Mouse (Mus musculus): ENCODE results near the gene Fam185a.

Fam185a gene

GRCm38 (mm10) chr5:21424614-21425602 is at the start of gene Fam185a, which contains the start of gene Ccdc146:
Gene Fam185a, plus strand, starts transcription at chr5:21424958.
Gene Ccdc146, minus strand, starts transcription at chr5:21424677.
- in situ Hi-C loops (cut with MboI; ENCODE audit: low pct_unique_long_range_greater_than_20kb in 1 of 2, low sequenced_read_pairs in 2 of 2, unreplicated experiment in 1 of 2): no loop called here

DNA sequence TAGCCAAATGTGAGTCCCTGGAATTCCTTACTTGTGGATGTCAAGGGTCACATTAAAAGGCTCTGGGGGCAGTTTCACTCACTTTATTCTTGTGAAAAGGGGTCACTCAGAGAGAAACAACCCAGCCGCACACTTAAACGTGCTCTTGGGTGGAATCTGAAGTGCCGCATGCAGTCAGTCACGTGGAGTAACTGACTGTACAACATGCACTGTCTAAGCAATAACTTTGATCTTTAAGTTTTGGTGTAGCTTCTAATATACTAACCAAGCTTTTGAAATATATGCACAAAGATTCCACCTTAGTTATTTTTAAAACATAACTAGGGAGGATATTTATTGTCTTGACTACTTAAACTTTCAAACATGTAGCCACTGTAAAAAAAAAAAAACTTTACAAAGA is 47.8 kb upstream of the Fam185a start:
- in situ Hi-C loops (cut with MboI; ENCODE audit: low pct_unique_long_range_greater_than_20kb in 1 of 2, low sequenced_read_pairs in 2 of 2, unreplicated experiment in 1 of 2): no loop called here

DNA sequence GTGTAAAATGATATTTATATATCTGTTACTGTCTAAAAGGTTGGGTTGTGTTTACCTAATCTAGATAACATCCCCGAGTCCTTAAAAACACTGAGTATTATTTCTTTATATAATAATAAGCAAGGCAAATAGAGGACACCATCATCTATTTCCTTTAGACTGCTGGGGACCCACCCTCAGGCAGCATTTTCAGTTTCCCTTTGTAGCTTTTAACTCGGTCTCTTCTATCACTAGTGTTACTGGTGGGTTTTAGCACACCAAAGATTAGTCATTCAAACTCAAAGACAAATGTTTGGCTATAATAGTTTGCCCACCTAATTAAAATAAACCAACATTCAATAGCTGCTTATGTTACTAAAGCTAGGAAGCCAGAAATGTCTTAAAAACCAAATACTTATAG is 46.4 kb upstream of the Fam185a start:
- in situ Hi-C loops (cut with MboI; ENCODE audit: low pct_unique_long_range_greater_than_20kb in 1 of 2, low sequenced_read_pairs in 2 of 2, unreplicated experiment in 1 of 2): no loop called here

GRCm38 (mm10) chr5:21381986-21382385 is 42.8 kb upstream of the Fam185a start:
- in situ Hi-C loops (cut with MboI; ENCODE audit: low pct_unique_long_range_greater_than_20kb in 1 of 2, low sequenced_read_pairs in 2 of 2, unreplicated experiment in 1 of 2): no loop called here

- in situ Hi-C loops (cut with MboI; ENCODE audit: low pct_unique_long_range_greater_than_20kb in 1 of 2, low sequenced_read_pairs in 2 of 2, unreplicated experiment in 1 of 2): no loop called here
Measured at GRCm38 (mm10) chr5:21382678-21383077, 42.1 kb upstream of the Fam185a start.

DNA sequence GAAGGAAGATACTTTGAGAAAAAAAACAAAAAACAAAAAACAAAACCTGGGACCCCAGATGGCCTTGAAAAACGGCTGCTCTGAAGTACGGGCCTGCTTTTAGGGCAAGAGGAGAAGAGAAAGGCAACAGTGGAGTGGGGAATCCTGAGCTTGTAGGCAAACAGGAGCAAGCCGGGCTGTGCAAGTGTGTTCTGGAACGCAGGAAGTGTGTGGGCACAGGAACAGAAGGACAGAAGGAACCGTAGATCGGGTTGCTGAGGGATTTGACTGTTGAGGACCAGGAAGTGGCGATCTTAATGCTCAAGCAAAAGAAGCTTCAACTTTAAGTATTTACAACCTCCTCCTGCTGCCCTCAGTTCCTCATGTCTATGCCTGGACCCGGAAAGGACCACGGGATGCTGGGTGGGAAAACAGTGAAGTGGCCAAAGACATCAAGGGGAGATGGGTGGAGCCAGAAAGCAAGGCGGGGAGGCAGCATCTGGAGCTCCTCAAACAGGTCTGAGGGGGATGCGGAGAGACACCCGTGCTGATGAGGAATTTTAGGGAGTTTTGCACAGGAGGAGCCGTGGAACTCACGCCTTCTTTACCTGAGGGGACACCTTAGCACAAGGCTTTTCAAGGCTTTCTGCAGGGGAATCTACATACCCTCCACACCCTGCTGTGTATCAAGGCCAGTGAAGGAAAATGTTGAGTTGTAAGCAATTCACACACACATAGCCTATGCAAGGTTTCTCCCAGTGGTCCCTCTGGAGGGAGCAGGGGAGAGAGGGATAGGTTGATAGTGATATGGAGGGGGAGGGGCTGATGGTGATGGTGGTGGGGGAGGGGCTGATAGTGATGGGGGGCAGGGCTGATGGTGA is 41.1 kb upstream of the Fam185a start:
- in situ Hi-C loops (cut with MboI; ENCODE audit: low pct_unique_long_range_greater_than_20kb in 1 of 2, low sequenced_read_pairs in 2 of 2, unreplicated experiment in 1 of 2): no loop called here

DNA sequence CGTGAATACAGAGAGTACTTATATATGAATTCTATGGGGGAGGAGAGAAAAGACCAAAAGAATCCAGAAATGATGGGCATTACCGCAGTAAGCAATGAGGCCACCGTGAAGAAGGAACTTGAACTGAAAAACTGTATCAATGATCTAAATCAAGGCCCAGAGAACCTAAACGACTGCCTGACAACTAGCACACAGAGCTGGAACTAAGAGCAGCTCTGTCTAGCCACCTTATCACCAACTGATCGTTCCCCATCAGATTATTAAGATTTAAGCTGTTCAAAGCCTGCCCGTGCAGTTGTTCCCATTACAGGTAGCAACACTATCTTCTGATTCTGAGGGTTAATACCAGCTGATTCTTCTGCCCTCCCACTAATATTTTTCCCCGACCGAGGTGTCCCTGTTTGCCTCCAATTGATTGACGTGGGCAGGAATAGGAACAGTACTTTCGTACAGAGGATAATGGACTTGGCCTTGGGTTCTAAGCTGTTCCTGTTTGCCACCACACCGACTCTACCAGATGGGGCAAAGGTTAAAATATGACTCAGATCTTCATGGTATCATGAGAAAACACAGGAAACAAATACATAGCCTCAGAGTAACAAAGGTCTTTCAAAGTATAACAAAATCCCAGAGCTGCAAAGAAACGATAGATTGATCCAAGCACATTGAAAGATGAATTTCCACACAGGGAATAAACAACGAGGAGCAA is 40.4 kb upstream of the Fam185a start:
- in situ Hi-C loops (cut with MboI; ENCODE audit: low pct_unique_long_range_greater_than_20kb in 1 of 2, low sequenced_read_pairs in 2 of 2, unreplicated experiment in 1 of 2): no loop called here

DNA sequence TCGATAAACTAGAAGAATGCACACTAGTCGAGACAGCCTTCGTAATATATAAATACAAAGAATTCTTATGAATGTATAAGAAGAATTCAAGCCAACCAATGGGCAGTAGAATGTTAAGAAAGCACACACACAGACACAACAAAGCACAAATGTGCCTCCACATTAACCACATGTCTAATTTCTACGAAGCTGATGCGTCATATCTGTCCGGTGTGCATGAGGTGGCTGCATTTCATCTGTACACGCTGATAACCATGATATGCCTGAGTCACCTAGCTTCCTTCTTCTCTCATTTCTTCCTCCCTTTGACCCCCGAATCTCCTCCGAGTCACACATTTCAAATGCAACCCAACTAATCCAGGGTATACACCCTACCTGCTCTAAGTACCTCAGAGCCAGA is 39.8 kb upstream of the Fam185a start:
- in situ Hi-C loops (cut with MboI; ENCODE audit: low pct_unique_long_range_greater_than_20kb in 1 of 2, low sequenced_read_pairs in 2 of 2, unreplicated experiment in 1 of 2): no loop called here

DNA sequence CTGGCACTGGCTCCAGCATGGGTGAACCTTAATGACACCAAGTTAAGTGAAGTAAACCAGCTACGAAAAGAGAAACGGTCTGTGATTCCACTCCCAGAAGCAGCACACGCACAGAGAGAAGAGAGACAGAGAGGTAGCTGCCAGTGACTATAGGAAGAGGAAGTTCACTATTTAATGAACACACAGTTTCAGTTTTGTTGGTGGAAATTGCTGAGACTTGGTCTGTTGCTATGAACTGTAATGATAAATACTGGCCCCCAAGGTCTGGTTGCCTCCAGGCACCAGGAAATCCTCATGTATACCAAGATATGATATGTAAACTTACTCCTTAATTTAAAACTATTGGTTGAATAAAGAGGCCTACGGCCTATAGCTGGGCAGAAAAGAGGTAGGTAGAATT is 38.3 kb upstream of the Fam185a start:
- in situ Hi-C loops (cut with MboI; ENCODE audit: low pct_unique_long_range_greater_than_20kb in 1 of 2, low sequenced_read_pairs in 2 of 2, unreplicated experiment in 1 of 2): no loop called here

DNA sequence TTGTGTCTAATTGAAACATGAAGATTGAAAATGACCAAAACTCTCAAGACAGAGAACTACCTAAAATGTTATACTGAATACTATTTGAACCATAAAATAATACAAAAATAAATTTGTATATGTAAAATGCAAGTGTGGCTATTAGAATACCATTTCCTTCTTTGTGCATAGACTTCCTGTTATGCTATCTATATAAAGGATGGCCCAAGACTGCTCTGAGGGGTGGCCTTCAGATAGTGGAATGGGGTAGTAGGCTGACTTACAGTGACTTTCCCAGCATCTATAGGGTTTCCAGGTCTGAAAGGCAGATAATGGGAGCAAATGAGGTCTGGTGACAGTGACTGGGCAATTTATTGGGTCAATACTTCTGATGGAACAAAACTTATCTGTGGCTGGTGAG is 37.4 kb upstream of the Fam185a start:
- in situ Hi-C loops (cut with MboI; ENCODE audit: low pct_unique_long_range_greater_than_20kb in 1 of 2, low sequenced_read_pairs in 2 of 2, unreplicated experiment in 1 of 2): no loop called here

- in situ Hi-C loops (cut with MboI; ENCODE audit: low pct_unique_long_range_greater_than_20kb in 1 of 2, low sequenced_read_pairs in 2 of 2, unreplicated experiment in 1 of 2): no loop called here
Measured at GRCm38 (mm10) chr5:21388855-21389254, 35.9 kb upstream of the Fam185a start.

DNA sequence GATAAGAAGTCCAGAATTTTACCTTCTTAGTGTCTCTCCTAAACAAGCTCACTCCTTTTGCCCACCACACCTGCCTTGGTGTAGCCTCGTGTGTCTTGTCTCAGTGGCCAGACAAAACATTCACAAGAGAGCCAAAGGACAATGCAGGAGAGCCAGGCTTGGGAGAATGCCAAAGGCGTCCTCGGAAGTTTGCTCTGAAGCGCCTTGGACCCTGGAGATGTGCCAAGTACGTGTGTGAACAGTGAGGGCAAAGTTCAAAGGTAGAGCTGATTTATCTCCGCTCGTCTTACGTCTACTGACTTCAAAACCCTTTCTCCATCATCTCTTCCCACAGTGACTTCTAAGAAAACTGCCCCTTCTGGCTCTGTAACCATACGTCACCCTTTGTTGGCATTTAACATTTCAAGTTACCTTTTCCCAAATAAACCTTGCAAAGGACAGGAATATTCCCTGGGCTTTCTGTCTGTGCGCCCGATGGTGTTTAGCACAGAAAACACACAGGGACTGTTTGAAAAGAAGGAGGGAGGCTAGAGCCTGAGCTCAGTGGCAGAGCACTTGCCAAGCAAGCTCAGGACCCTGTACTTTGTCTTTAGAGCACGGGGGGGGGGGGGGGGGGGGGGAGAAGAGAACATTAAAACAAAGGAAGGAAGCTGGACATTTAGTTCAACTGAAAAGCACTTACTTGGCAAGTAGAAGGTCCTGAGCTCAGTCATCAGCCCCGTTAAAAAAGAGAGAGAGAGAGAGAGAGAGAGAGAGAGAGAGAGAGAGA is 33.0 kb upstream of the Fam185a start:
- in situ Hi-C loops (cut with MboI; ENCODE audit: low pct_unique_long_range_greater_than_20kb in 1 of 2, low sequenced_read_pairs in 2 of 2, unreplicated experiment in 1 of 2): no loop called here

DNA sequence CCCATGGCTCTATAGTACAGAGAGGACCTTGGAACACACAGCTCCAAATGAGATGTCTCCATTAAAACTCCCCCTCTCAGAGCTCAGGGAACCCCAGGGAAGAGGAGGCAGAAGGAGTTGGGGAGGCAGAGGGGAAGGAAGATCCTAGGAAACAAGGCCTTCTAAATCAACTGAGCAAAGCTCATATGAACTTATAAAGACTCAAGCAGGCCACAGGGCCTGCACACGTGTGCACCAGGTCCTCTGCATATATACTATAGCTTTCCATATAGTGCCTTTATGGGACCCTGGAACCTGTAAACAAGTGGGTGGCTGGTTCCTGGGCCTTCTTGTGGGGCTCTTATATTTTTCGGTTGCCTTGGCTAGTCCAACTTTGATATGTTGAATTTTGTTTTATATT is 30.2 kb upstream of the Fam185a start:
- in situ Hi-C loops (cut with MboI; ENCODE audit: low pct_unique_long_range_greater_than_20kb in 1 of 2, low sequenced_read_pairs in 2 of 2, unreplicated experiment in 1 of 2): no loop called here

DNA sequence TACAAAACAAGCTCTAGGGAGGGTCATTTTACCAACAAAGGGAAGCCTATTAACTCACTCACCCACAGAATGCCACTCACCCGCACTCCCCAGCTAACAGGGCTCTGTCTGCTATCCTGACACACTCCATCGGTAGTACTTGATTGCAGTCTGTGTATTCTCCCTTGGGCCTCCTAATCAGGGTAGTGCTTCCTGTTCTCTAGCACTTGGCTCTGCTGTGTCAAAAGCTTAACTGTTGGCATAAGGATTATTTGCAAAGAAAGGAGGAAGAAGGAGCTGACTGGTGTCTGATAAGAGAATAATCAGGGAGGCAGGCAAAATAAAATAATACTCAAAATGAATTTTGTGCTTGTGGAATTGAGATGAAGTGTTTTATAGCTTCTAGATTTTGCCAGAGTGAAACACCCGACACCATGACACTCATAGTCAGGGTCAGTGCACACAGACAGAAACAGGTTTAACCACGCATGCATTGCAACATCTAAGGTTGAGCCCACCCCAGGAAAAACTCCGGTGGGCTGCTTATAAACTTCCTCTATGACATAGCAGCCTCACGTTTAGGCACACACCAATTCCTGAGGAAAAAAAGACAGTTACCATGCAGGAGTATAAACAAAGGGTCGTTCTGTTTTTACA is 29.4 kb upstream of the Fam185a start:
- in situ Hi-C loops (cut with MboI; ENCODE audit: low pct_unique_long_range_greater_than_20kb in 1 of 2, low sequenced_read_pairs in 2 of 2, unreplicated experiment in 1 of 2): no loop called here

DNA sequence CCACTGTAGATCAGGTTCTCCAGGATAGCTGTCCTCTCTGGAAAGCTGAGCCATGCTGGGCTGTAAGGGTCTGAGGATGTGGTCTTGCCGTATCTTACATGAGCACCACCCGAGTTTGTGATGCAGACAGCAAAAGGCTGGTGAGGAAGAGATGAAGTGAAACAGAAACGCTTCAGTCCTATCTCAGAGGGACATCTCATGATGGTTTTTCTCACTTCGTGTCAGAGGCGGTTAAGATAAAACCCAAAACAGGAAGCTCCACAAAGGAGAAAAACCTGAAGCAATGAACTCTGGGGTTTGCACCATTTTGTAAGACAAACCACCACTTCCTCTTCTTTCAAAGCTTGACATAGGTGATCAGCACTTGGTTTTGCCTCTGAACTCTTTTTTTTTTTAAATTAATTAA is 13.5 kb upstream of the Fam185a start:
- in situ Hi-C loops (cut with MboI; ENCODE audit: low pct_unique_long_range_greater_than_20kb in 1 of 2, low sequenced_read_pairs in 2 of 2, unreplicated experiment in 1 of 2): no loop called here

GRCm38 (mm10) chr5:21412056-21412455 is 12.7 kb upstream of the Fam185a start:
- in situ Hi-C loops (cut with MboI; ENCODE audit: low pct_unique_long_range_greater_than_20kb in 1 of 2, low sequenced_read_pairs in 2 of 2, unreplicated experiment in 1 of 2): no loop called here

GRCm38 (mm10) chr5:21413322-21413721 is 11.4 kb upstream of the Fam185a start:
- in situ Hi-C loops (cut with MboI; ENCODE audit: low pct_unique_long_range_greater_than_20kb in 1 of 2, low sequenced_read_pairs in 2 of 2, unreplicated experiment in 1 of 2): no loop called here

Measured in mouse embryonic stem cell (cell line).